Mouse (Mus musculus) myocyte (in vitro differentiated cells): ENCODE results near the gene Kctd19.

Experiments used
- MAX ChIP-seq: IDR thresholded peaks from one replicate; pipeline ENCODE4 v1.6.1; 2011; ENCODE audit warnings: low read depth, mild to moderate bottlenecking, control low read depth
- USF1 ChIP-seq: IDR thresholded peaks from one replicate; pipeline ENCODE4 v1.6.1; 2011; ENCODE audit warnings: low read depth, mild to moderate bottlenecking, control low read depth, moderate library complexity

- TF ChIP-seq MAX (no peak), USF1 (no peak)
Observed at GRCm38 (mm10) chr8:105336373-105337130, 76.8 kb downstream of the Kctd19 start.
